Mouse (Mus musculus): ENCODE results near the gene Smyd3. TPM values are rescaled to one million over a fixed set of nuclear protein-coding genes. Genes with fewer than 3 reads are reported as not detected.
A peak's percentile ranks its signal among the peaks of the same experiment; 100 is the strongest.

The Smyd3 gene
- polyA plus RNA-seq, 1 experiment from 2014 or later, result 20.7 TPM

DNA sequence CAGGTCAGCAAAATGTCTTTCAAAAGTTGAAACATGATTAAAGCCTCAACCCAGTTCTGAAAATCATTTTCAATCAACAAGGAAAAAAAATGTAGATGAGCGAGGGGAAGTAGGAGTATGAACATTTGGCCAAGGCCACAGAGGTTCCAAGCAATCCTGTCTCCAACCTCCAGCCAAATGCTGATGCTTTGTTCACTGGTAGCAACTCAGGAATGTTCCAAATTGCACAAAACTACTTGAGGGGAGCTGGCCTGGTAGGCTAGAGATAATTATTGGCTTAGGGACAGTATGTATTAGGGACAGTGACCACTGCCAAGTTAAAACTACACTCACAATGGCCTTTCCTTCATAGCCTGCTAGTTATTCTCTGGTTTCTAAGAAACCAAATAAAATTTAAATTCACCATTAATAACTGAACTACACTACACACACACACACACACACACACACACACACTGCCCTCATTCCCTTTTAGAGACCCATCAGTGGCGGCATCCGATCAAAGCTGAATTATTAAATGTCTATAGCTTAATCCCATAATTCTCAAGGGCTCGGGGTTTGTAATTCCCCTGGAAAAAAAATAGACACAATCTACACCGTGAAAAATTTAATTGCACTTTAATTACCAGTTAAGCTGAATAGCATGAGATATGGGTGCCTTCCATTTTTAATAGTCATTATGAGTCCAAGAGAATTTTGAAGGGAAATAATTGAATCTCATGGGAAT, 514.3 kb downstream of the Smyd3 start:
- no peaks in the 10 kb centered on the region for H3K9me3 ChIP-seq
- H3K36me3 ChIP-seq (replicated peaks), result no peaks in the 10 kb centered on the region
- no peak overlapping the region for H3K4me3 ChIP-seq
- WGBS, result 88% methylated on average over 5 of the region's 5 CpGs
- DNase-seq (ENCODE audit: low spot score), result no peak
- H3K27ac ChIP-seq (replicated peaks), result no peak overlapping the region
- no peaks in the 10 kb centered on the region for H3K27me3 ChIP-seq (replicated peaks; ENCODE audit: low read depth, poor library complexity, severe bottlenecking)
- peaks cover 12% of the 10 kb centered on the region for H3K4me1 ChIP-seq

DNA sequence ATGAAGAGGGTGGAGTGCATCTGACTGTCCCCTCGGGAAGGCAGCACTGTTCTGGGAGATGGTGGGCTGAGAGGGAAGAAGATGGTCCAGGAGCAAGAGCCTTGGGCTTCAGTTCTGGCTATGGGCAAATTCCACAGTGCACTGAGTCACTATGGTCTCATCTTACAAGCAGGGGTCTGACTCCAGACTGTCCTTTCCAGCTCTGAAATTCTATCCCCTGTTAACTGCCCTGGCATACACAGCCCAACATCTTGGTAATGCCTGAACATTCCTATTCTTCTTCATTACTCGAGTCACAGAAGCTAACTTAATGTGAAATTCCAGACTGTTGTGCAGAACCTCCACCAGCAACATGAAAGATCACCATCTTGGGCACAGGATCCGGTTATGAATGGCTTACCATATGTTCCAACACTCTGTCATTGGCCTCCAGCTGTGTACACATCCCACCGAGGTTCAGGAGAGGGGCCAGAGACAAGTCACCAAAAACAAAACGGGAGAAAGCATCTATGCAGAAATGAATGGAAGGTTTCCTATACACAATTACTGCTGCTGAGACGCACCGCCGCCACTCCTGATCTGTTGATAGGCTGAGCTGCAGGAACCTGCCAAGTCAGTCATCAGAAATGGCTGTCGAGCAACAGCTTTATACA, 517.8 kb downstream of the Smyd3 start:
- DNase-seq (ENCODE audit: low spot score), result no peak
- whole genome bisulfite sequencing, result 64% methylated on average over 9 of the region's 9 CpGs

DNA sequence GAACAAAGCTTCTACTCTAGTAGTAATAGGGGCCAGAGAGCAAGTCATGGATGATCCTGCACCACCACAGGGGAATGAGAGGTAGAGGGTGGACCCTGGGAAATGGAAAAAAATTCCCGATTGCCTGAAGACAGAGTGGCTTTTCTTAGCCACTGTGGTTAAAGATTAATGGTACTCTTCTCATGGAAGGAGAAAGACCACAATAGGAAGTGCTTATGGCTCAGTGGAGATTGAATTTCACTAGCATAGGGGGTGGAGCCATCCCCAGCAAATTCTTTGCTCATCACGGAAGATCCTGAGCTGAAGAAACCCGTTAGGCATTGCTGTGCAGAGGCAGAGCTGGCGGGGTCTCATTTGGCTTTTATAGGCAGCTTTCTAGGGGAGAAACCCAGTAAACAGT, 520.0 kb downstream of the Smyd3 start:
- Histone ChIP-seq H3K4me3 (no peak overlapping the region), H3K27me3 (replicated peaks; ENCODE audit: low read depth, poor library complexity, severe bottlenecking) (no peaks in the 10 kb centered on the region), H3K4me1 (peaks cover 41% of the 10 kb centered on the region), H3K36me3 (replicated peaks) (no peaks in the 10 kb centered on the region), H3K9me3 (no peaks in the 10 kb centered on the region), H3K27ac (replicated peaks) (no peak overlapping the region; the same call in 1 of the 2 replicates)
- WGBS, result 41% methylated on average over 4 of the region's 4 CpGs
- no peak for DNase-seq (ENCODE audit: low spot score)

More for the DNA sequence above, 517.8 kb downstream of the Smyd3 start:
- Histone ChIP-seq H3K9me3 (no peaks in the 10 kb centered on the region), H3K4me3 (no peak overlapping the region), H3K4me1 (peaks cover 43% of the 10 kb centered on the region), H3K27me3 (replicated peaks; ENCODE audit: low read depth, poor library complexity, severe bottlenecking) (no peaks in the 10 kb centered on the region), H3K36me3 (replicated peaks) (no peaks in the 10 kb centered on the region), H3K27ac (replicated peaks) (peak overlapping the region; percentile 21; the same call in 1 of the 2 replicates)

DNA sequence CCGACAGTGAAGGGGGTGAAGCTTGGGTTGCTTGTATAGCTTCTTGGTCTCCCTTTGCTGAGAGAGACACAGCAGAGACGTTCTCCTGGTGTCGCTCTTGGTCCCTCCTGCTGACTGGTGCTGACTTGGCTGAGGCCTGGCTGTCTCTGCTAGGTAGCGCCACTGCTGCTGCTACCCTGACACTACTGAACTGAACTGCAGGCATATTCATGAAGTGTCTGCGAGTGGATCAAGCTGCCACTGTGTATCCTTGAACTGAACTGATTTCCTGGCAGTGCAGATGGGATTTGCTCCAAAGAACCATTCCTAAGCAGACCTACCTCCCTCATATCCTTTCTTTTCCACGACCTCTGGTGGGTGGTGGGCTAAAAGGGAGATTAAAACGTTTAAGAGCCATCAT, 523.6 kb downstream of the Smyd3 start:
- WGBS, result 82% methylated on average over 7 of the region's 7 CpGs
- Histone ChIP-seq H3K27ac (replicated peaks) (no peak overlapping the region), H3K4me3 (no peak overlapping the region), H3K27me3 (replicated peaks; ENCODE audit: low read depth, poor library complexity, severe bottlenecking) (no peaks in the 10 kb centered on the region), H3K9me3 (no peaks in the 10 kb centered on the region), H3K4me1 (peaks cover 45% of the 10 kb centered on the region), H3K36me3 (replicated peaks) (no peaks in the 10 kb centered on the region)
- no peak for DNase-seq (ENCODE audit: low spot score)

DNA sequence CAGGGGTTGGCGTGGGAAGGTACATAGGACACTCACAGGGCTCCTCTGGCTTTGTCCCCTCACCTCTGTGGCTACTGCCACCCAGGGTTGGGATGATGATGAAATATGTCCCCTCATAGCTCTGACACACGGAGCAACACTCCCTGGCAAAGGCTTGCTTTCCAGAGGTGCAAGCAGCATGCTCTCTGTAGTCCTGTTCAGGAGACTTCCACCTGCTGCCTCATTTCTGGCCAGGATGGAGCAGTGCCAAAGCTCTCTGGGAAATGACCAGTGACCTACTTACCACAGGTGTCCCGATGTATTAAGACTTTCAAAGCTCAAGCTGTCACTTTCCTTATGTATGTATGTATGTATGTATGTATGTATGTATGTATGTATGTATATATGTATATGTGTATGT, 525.3 kb downstream of the Smyd3 start:
- DNase-seq (ENCODE audit: low spot score), result no peak
- H3K4me1 ChIP-seq, result peaks cover 36% of the 10 kb centered on the region
- H3K36me3 ChIP-seq (replicated peaks), result no peaks in the 10 kb centered on the region
- no peak overlapping the region for H3K4me3 ChIP-seq
- WGBS, result 92% methylated on average over 3 of the region's 3 CpGs
- H3K9me3 ChIP-seq, result no peaks in the 10 kb centered on the region
- H3K27ac ChIP-seq (replicated peaks), result no peak overlapping the region
- H3K27me3 ChIP-seq (replicated peaks; ENCODE audit: low read depth, poor library complexity, severe bottlenecking), result no peaks in the 10 kb centered on the region

DNA sequence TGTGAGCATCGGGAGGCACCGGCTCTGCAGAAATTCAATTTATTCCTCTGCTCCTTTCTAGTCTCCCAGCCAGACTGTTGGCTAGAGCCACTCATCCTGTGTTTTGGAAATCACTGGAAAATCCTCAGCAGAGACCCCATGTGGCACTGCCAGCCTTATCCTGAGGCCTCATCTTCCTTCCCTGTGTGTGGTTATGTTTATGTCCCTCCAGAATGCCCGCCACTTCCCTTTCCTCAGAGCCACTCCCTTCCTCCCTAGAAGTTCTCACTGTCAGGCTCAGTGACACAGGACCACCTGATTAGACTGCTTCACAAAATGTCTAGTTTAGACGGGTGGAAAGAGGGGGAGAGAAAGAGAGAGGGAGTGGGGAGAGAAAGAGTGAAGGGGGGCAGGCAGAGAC, 526.4 kb downstream of the Smyd3 start:
- Histone ChIP-seq H3K9me3 (no peaks in the 10 kb centered on the region), H3K36me3 (replicated peaks) (no peaks in the 10 kb centered on the region), H3K27me3 (replicated peaks; ENCODE audit: low read depth, poor library complexity, severe bottlenecking) (no peaks in the 10 kb centered on the region), H3K4me1 (peaks cover 26% of the 10 kb centered on the region), H3K27ac (replicated peaks) (no peak overlapping the region), H3K4me3 (no peak overlapping the region)
- WGBS, result 55% methylated on average over 4 of the region's 4 CpGs
- no peak for DNase-seq (ENCODE audit: low spot score)

DNA sequence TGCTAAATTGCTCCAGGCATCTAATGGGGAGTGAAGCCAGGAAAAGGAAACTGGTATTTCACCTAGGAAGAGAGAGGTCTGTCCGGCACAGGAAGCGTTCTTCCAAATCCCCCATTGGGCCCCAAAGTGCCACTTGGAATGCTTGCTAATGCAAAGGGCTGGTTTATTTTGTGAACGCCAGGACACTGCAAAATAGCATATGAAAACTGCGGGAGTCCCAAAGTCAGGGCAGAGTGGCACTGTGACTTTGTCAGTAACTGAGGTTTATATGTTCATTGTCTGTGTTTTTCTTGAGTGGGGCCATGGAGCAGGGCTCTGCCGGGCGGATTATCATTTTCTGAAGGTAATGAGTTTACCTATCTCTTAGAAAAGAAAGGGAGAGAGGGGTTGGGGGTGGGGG, 526.8 kb downstream of the Smyd3 start:
- H3K9me3 ChIP-seq, result no peaks in the 10 kb centered on the region
- H3K4me1 ChIP-seq, result peaks cover 22% of the 10 kb centered on the region
- no peaks in the 10 kb centered on the region for H3K27me3 ChIP-seq (replicated peaks; ENCODE audit: low read depth, poor library complexity, severe bottlenecking)
- no peak overlapping the region for H3K27ac ChIP-seq (replicated peaks)
- H3K4me3 ChIP-seq, result no peak overlapping the region
- no peak for DNase-seq (ENCODE audit: low spot score)
- WGBS, result 75% methylated on average over 6 of the region's 6 CpGs
- H3K36me3 ChIP-seq (replicated peaks), result no peaks in the 10 kb centered on the region

DNA sequence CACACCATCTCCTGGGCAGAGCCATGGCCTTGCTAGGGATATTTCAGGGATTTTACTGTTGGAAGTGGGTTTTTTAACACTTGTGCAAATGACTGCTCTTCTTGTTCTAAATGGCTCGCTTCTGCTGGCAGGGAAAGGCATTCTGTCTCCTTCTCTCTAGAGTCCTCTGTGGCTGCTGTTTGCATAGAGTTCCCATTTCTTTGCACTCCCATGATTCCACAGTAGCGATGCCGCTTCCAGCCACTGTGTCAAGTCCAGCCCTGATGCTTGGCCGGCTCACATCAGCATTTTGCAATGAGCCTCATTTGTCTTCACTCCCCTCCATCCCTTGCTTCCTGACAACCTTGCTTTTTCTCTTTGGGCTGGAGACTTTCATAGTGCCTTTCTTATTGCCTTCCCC, 528.4 kb downstream of the Smyd3 start:
- H3K4me3 ChIP-seq, result no peak overlapping the region
- no peaks in the 10 kb centered on the region for H3K36me3 ChIP-seq (replicated peaks)
- DNase-seq (ENCODE audit: low spot score), result no peak
- H3K4me1 ChIP-seq, result peaks cover 16% of the 10 kb centered on the region
- H3K27me3 ChIP-seq (replicated peaks; ENCODE audit: low read depth, poor library complexity, severe bottlenecking), result no peaks in the 10 kb centered on the region
- no peaks in the 10 kb centered on the region for H3K9me3 ChIP-seq
- H3K27ac ChIP-seq (replicated peaks), result no peak overlapping the region
- WGBS, result 92% methylated on average over 4 of the region's 4 CpGs

DNA sequence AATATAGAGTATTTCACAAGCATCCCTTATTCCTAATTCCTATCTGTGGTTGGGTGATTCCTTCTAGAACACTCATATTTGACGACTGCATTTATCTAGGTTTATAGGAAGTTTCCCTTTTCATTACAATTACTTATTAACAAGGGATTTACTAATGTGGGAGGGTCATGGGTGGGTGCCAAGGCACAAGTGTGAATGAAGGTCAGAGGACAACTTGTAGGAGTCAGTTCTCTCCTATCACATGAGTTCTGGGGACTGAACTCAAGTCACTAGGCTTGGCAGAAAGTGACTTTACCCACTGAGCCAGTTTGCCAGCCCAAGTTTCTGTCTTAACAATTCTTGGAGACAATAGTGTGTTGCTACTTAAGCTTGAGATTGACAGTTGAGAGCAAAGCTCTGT, 529.7 kb downstream of the Smyd3 start:
- no peaks in the 10 kb centered on the region for H3K27me3 ChIP-seq (replicated peaks; ENCODE audit: low read depth, poor library complexity, severe bottlenecking)
- WGBS, result 88% methylated on average over 1 of the region's 1 CpGs
- no peaks in the 10 kb centered on the region for H3K36me3 ChIP-seq (replicated peaks)
- H3K4me3 ChIP-seq, result no peak overlapping the region
- no peak overlapping the region for H3K27ac ChIP-seq (replicated peaks)
- H3K4me1 ChIP-seq, result peaks cover 16% of the 10 kb centered on the region
- no peak for DNase-seq (ENCODE audit: low spot score)
- H3K9me3 ChIP-seq, result no peaks in the 10 kb centered on the region

DNA sequence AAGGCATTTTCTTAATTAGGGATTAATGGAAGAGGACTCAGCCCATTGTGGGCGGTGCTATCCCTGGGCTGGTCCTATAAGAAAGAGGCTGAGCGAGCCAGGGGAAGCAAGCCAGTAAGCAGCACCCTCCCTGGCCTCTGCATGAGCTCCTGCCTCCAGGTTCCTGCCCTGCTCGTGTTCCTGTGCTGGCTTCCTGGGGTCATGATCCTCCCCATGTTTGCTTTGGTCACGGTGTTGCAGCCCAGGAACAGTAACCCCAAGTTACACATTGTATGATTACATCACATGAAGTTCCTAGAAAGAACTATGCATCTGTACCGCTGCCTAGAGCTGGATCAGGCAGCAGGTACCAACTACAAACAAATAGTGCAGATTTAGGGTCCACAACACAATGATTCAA, 536.2 kb downstream of the Smyd3 start:
- no peaks in the 10 kb centered on the region for H3K27me3 ChIP-seq (replicated peaks; ENCODE audit: low read depth, poor library complexity, severe bottlenecking)
- H3K4me1 ChIP-seq, result peaks cover 37% of the 10 kb centered on the region
- no peak for DNase-seq (ENCODE audit: low spot score)
- H3K36me3 ChIP-seq (replicated peaks), result no peaks in the 10 kb centered on the region
- H3K4me3 ChIP-seq, result no peak overlapping the region
- 66% methylated on average over 5 of the region's 5 CpGs for WGBS
- H3K9me3 ChIP-seq, result no peaks in the 10 kb centered on the region
- no peak overlapping the region; the same call in 1 of the 2 replicates for H3K27ac ChIP-seq (replicated peaks)

DNA sequence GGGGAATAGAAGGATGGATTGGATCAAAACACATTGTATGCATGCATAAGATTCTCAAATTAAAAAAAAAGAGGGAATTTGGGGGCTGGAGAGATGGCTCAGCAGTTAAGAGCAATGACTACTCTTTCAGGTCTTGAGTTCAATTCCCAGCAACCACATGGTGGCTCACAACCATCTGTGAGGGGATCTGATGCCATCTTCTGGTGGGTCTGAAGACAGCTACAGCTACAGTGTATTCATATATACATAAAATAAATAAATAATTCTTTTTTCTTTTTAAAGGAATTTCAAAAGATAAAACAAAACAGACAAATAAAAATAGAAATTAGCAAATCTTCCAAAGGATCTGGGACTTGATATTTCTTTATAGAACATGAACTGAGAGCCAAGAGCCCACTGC, 537.7 kb downstream of the Smyd3 start:
- Histone ChIP-seq H3K4me3 (no peak overlapping the region), H3K27me3 (replicated peaks; ENCODE audit: low read depth, poor library complexity, severe bottlenecking) (no peaks in the 10 kb centered on the region), H3K4me1 (peaks cover 52% of the 10 kb centered on the region), H3K27ac (replicated peaks) (peak overlapping the region; percentile 62; the same call in 1 of the 2 replicates), H3K36me3 (replicated peaks) (no peaks in the 10 kb centered on the region), H3K9me3 (no peaks in the 10 kb centered on the region)
- DNase-seq (ENCODE audit: low spot score), result no peak

DNA sequence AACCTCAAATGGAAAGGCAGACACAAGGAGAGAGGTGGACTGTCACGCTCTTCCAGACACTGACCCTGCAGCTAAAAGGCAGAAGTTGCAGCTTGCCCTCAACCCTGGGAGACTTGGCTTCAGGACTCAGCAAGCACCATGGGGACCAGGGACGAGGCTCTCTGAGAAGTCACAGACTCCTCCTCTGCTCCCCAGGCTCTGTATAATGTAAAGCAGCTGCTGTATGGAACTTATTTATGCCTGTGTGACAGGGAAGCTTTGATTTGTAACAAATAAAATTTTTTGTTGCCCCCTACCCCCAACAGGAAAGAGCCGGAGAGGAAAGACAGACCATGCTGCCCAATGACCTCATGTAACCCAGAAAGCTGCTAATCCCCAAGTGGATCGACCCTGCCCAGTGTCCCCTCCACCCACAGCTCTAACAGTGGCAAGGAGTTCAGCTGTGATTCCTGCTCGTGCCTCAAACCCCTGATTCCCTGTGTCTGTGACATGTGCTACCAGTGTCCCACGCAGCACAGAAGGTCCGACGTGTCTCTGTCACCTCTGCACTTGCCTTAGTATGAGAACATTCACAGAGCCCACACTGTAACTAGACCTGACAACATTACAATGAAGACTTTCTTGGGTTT, 539.1 kb downstream of the Smyd3 start:
- Histone ChIP-seq H3K36me3 (replicated peaks) (no peaks in the 10 kb centered on the region), H3K27ac (replicated peaks) (peak overlapping the region; percentile 45), H3K4me3 (no peak overlapping the region), H3K27me3 (replicated peaks; ENCODE audit: low read depth, poor library complexity, severe bottlenecking) (no peaks in the 10 kb centered on the region), H3K4me1 (peaks cover 66% of the 10 kb centered on the region), H3K9me3 (no peaks in the 10 kb centered on the region)
- WGBS, result 41% methylated on average over 8 of the region's 8 CpGs
- DNase-seq (ENCODE audit: low spot score), result peak; percentile 47

DNA sequence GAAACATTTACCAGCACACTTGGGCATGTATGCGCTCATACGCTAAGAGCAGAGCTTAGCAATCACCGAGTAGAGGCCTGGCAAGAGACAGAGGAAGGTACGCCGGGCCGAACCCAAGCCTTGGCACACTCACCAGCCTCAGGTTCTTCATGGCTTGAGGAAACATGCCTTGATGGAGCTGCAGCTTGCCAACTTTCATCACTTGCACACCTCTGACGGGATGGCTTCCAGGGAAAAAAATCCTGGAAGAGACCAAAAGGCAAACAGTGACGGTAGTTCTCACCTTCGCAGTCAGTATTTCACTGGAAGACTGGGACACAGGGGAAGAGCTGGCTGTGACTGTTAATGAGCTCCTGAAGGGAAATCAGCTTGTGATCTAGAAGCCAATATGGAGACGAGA, 545.8 kb downstream of the Smyd3 start:
- Histone ChIP-seq H3K27me3 (replicated peaks; ENCODE audit: low read depth, poor library complexity, severe bottlenecking) (no peaks in the 10 kb centered on the region), H3K4me3 (no peak overlapping the region), H3K36me3 (replicated peaks) (no peaks in the 10 kb centered on the region), H3K9me3 (no peaks in the 10 kb centered on the region), H3K4me1 (peaks cover 33% of the 10 kb centered on the region), H3K27ac (replicated peaks) (no peak overlapping the region)
- no peak for DNase-seq (ENCODE audit: low spot score)
- 90% methylated on average over 10 of the region's 10 CpGs for WGBS

Data from embryonic facial prominence, embryonic 10.5 days (tissue).